Mouse (Mus musculus): Measurements from ENCODE around the gene Orc3. TPM values are rescaled to one million over a fixed set of nuclear protein-coding genes. Genes with fewer than 3 reads are reported as not detected.

Gene Orc3
- total and polyA plus RNA-seq, 3 experiments = 65.7 to 156 (median 86.7) TPM

- Histone ChIP-seq H3K4me1 (ENCODE audit: control insufficient read depth in 1 of 2, insufficient read depth in 2 of 2) (peaks cover 3 to 33% of the 10 kb centered on the region in 2 experiments; a peak in 3 of 4 replicates), H3K9me3 (replicated peaks; ENCODE audit: low read length) (no peaks in the 10 kb centered on the region), H3K4me3 (replicated peaks in 1 of 3; ENCODE audit: low read depth in 2 of 3, low read length in 2 of 3, poor library complexity in 1 of 3) (no peak overlapping the region), H3K36me3 (replicated peaks in 1 of 2; ENCODE audit: control insufficient read depth in 1 of 2, insufficient read depth in 1 of 2, low read length in 1 of 2) (peaks cover 7 to 26% of the 10 kb centered on the region in 2 experiments), H3K4me2 (ENCODE audit: insufficient read depth, low read depth, poor library complexity, severe bottlenecking) (no peak overlapping the region), H3K27me3 (replicated peaks) (no peaks in the 10 kb centered on the region), H3K79me2 (replicated peaks; ENCODE audit: control insufficient read depth, extremely low read depth, insufficient read depth, poor library complexity, severe bottlenecking) (peaks cover 69% of the 10 kb centered on the region), H3K27ac (ENCODE audit: insufficient read depth, low read depth) (no peak overlapping the region), H3K9ac (ENCODE audit: insufficient read depth, low read depth) (no peak overlapping the region)
- dilution Hi-C loops (cut with MboI; ENCODE audit: extremely low pct_ligation_motif_present, extremely low pct_unique_long_range_greater_than_20kb, low sequenced_read_pairs) = no loop called here
- TF ChIP-seq USF2 (conservative IDR thresholded peaks at IDR 0.05; ENCODE audit: low read depth, low read length) (no peak), TBP (conservative IDR thresholded peaks at IDR 0.05; ENCODE audit: low read depth, low read length) (no peak), ZC3H11A (IDR thresholded peaks at IDR 0.05; ENCODE audit: low read depth, low read length) (no peak), ZKSCAN1 (IDR thresholded peaks at IDR 0.05; ENCODE audit: borderline replicate concordance, low read depth, low read length) (no peak), ZMIZ1 (IDR thresholded peaks at IDR 0.05; ENCODE audit: low read depth, low read length) (no peak), SIN3A (IDR thresholded peaks at IDR 0.05; ENCODE audit: low read length) (no peak), TCF12 (IDR thresholded peaks at IDR 0.05; ENCODE audit: low read depth, low read length) (no peak), BHLHE40 (IDR thresholded peaks at IDR 0.05; ENCODE audit: low read depth, low read length) (no peak), MAFK (IDR thresholded peaks at IDR 0.05; ENCODE audit: insufficient replicate concordance, low read length) (no peak), IRF4 (IDR thresholded peaks at IDR 0.05; ENCODE audit: low read depth, low read length) (no peak), POLR2AphosphoS2 (IDR thresholded peaks at IDR 0.05; ENCODE audit: low read depth, low read length) (no peak), E2F4 (IDR thresholded peaks at IDR 0.05; ENCODE audit: insufficient replicate concordance, low read depth, low read length) (no peak)
- in situ Hi-C loops (cut with MboI; ENCODE audit: low pct_ligation_motif_present, low pct_unique_long_range_greater_than_20kb, low sequenced_read_pairs) = loop anchor here (25.0 kb wide), 1 partner anchor 1168 kb away; no protein-coding TSS in a partner anchor
- no peak for DNase-seq (ENCODE audit: extremely low read depth)
These were observed 59.1 kb downstream of the Orc3 start for GRCm38 (mm10) chr4:34555604-34556003.

- no peak for DNase-seq (ENCODE audit: extremely low read depth)
- dilution Hi-C loops (cut with MboI; ENCODE audit: extremely low pct_ligation_motif_present, extremely low pct_unique_long_range_greater_than_20kb, low sequenced_read_pairs) (no loop called here), in situ Hi-C loops (cut with MboI; ENCODE audit: low pct_ligation_motif_present, low pct_unique_long_range_greater_than_20kb, low sequenced_read_pairs) (loop anchor here (25.0 kb wide), 1 partner anchor 1167 kb away; no protein-coding TSS in a partner anchor)
- H3K9me3 ChIP-seq (replicated peaks; ENCODE audit: low read length) = no peaks in the 10 kb centered on the region
- peaks cover 3 to 35% of the 10 kb centered on the region in 2 experiments; a peak in 3 of 4 replicates for H3K4me1 ChIP-seq (ENCODE audit: control insufficient read depth in 1 of 2, insufficient read depth in 2 of 2)
- no peak overlapping the region for H3K27ac ChIP-seq (ENCODE audit: insufficient read depth, low read depth)
- H3K4me2 ChIP-seq (ENCODE audit: insufficient read depth, low read depth, poor library complexity, severe bottlenecking) = no peak overlapping the region
- H3K27me3 ChIP-seq (replicated peaks) = no peaks in the 10 kb centered on the region
- no peak overlapping the region for H3K9ac ChIP-seq (ENCODE audit: insufficient read depth, low read depth)
- H3K4me3 ChIP-seq (replicated peaks in 1 of 3; ENCODE audit: low read depth in 2 of 3, low read length in 2 of 3, poor library complexity in 1 of 3) = no peak overlapping the region
- TF ChIP-seq MXI1 (IDR thresholded peaks at IDR 0.05; ENCODE audit: low read depth, low read length) (no peak), ZC3H11A (IDR thresholded peaks at IDR 0.05; ENCODE audit: low read depth, low read length) (no peak), ELF1 (IDR thresholded peaks at IDR 0.05; ENCODE audit: low read depth, low read length) (no peak), JUND (conservative IDR thresholded peaks at IDR 0.05; ENCODE audit: low read depth, low read length) (no peak), POLR2AphosphoS2 (IDR thresholded peaks at IDR 0.05; ENCODE audit: low read depth, low read length) (no peak), CHD1 (IDR thresholded peaks at IDR 0.05; ENCODE audit: low read depth, low read length) (no peak), ZMIZ1 (IDR thresholded peaks at IDR 0.05; ENCODE audit: low read depth, low read length) (no peak), MAFK (IDR thresholded peaks at IDR 0.05; ENCODE audit: insufficient replicate concordance, low read length) (no peak), GABPA (IDR thresholded peaks at IDR 0.05; ENCODE audit: insufficient replicate concordance, low read depth, low read length) (no peak), ZKSCAN1 (IDR thresholded peaks at IDR 0.05; ENCODE audit: borderline replicate concordance, low read depth, low read length) (no peak), TCF12 (IDR thresholded peaks at IDR 0.05; ENCODE audit: low read depth, low read length) (no peak), UBTF (IDR thresholded peaks at IDR 0.05; ENCODE audit: low read depth, low read length) (no peak)
- peaks cover 7 to 20% of the 10 kb centered on the region in 2 experiments for H3K36me3 ChIP-seq (replicated peaks in 1 of 2; ENCODE audit: control insufficient read depth in 1 of 2, insufficient read depth in 1 of 2, low read length in 1 of 2)
- peaks cover 68% of the 10 kb centered on the region for H3K79me2 ChIP-seq (replicated peaks; ENCODE audit: control insufficient read depth, extremely low read depth, insufficient read depth, poor library complexity, severe bottlenecking)
These were observed 60.1 kb downstream of the Orc3 start for GRCm38 (mm10) chr4:34554596-34554995.

Data from CH12.LX (cell line).